Mouse (Mus musculus) liver, embryonic 14.5 days (tissue): Measurements from ENCODE around the gene Olfr549. TPM values are rescaled to one million over a fixed set of nuclear protein-coding genes. Genes with fewer than 3 reads are reported as not detected.

Experiments used
- ATAC-seq: fragments of 200-750 bp; cut with Nextera tagmentation; 2 replicates; pipeline ENCODE4 v1.8.0; 2017; ENCODE audit warnings: moderate number of reproducible peaks, mild to moderate bottlenecking, moderate library complexity; ENCODE audit not compliant: insufficient read depth
- DNase-seq, 3 experiments: peaks; one replicate each; pipeline ENCODE4 v3.0.0-alpha.2; 2012 to 2013; ENCODE audit warnings: low read depth in 3 of 3, low spot score in 3 of 3
- H3K27ac ChIP-seq: fragments of 300-500 bp; sonication (generic); 2 replicates; pipeline ENCODE4 v1.5.1; 2014; ENCODE audit warnings: moderate library complexity, mild to moderate bottlenecking, control low read depth, inconsistent platforms
- H3K27me3 ChIP-seq: fragments of 300-500 bp; sonication (generic); 2 replicates; pipeline ENCODE4 v1.6.1; 2014; ENCODE audit warnings: mild to moderate bottlenecking, low read length, moderate library complexity; ENCODE audit not compliant: control insufficient read depth, insufficient read depth
- H3K36me3 ChIP-seq: fragments of 300-500 bp; sonication (generic); replicated peaks from 2 replicates; pipeline ENCODE4 v1.6.1; 2014; ENCODE audit warnings: low read depth; ENCODE audit not compliant: control insufficient read depth, insufficient read depth
- H3K4me1 ChIP-seq, 2 experiments: fragments of 200-500 bp in 1 of 2; fragments of 300-500 bp in 1 of 2; sonication (generic) in 1 of 2; replicated peaks; 2 replicates each; pipeline ENCODE4 v1.6.1; 2012 to 2014; ENCODE audit warnings: antibody characterized with exemption in 1 of 2, inconsistent platforms in 1 of 2, low read length in 1 of 2; ENCODE audit not compliant: control insufficient read depth in 2 of 2, insufficient read depth in 2 of 2
- H3K4me2 ChIP-seq: fragments of 300-500 bp; sonication (generic); 2 replicates; pipeline ENCODE4 v1.6.1; 2014; ENCODE audit warnings: low read depth, mild to moderate bottlenecking, control low read depth, moderate library complexity
- H3K4me3 ChIP-seq, 2 experiments: fragments of 200-500 bp in 1 of 2; fragments of 300-500 bp in 1 of 2; sonication (generic) in 1 of 2; 2 replicates each; pipeline ENCODE4 v1.5.1; 2012 to 2014; ENCODE audit warnings: low read depth in 2 of 2, low read length in 2 of 2, mild to moderate bottlenecking in 2 of 2, control low read depth in 1 of 2, inconsistent platforms in 1 of 2, moderate library complexity in 1 of 2; ENCODE audit not compliant: insufficient read depth in 1 of 2
- H3K9ac ChIP-seq: fragments of 300-500 bp; sonication (generic); replicated peaks from 2 replicates; pipeline ENCODE4 v1.6.1; 2014; ENCODE audit warnings: mild to moderate bottlenecking, control low read depth, moderate library complexity
- H3K9me3 ChIP-seq: fragments of 300-500 bp; sonication (generic); 2 replicates; pipeline ENCODE4 v1.6.1; 2016; ENCODE audit warnings: low read length, mixed read lengths; ENCODE audit not compliant: control insufficient read depth
- CTCF ChIP-seq: IDR thresholded peaks from 2 replicates; pipeline ENCODE4 v1.5.1; 2016; ENCODE audit warnings: antibody characterized with exemption, low read depth, control low read depth
- EP300 ChIP-seq: IDR thresholded peaks from 2 replicates; pipeline ENCODE4 v1.6.1; 2016; ENCODE audit warnings: antibody characterized with exemption, low read depth
- WGBS: fragments of 180-500 bp; shearing (Covaris S2); extraction: QIAGEN DNeasy Blood & Tissue Kit; methylation state at CpG from one replicate; pipeline ENCODE4 v1.1.7; 2014; ENCODE audit not compliant: insufficient replicate concordance; 5-methylcytosine and 5-hydroxymethylcytosine counted together
- polyA plus RNA-seq, 2 experiments: library from polyadenylated mRNA; depleted of rRNA in 1 of 2; stranded (reverse) in 1 of 2; unstranded in 1 of 2; fragments of >200 nt; fragmentation: Nextera tagmentation in 1 of 2; extraction: Ambion mirVana in 1 of 2; gene quantifications; 2 replicates each; pipeline versions ENCODE4 v1.2.1 to v1.2.3; 2012 to 2014

Gene Olfr549
- polyA plus RNA-seq, 2 experiments: not detected

- Histone ChIP-seq H3K4me2 (no peak overlapping the region), H3K4me3 (no peak overlapping the region), H3K36me3 (no peaks in the 10 kb centered on the region), H3K27ac (no peak overlapping the region), H3K4me1 (no peaks in the 10 kb centered on the region), H3K27me3 (no peaks in the 10 kb centered on the region), H3K9me3 (no peaks in the 10 kb centered on the region), H3K9ac (no peak overlapping the region)
- 60% methylated on average over 3 of the region's 3 CpGs for WGBS
- DNase-seq (no peak), ATAC-seq (no peak)
- no peak for TF ChIP-seq EP300
- no peak for TF ChIP-seq CTCF
Observed at GRCm38 (mm10) chr7:102573174-102573830, 23.6 kb downstream of the Olfr549 start.

DNA sequence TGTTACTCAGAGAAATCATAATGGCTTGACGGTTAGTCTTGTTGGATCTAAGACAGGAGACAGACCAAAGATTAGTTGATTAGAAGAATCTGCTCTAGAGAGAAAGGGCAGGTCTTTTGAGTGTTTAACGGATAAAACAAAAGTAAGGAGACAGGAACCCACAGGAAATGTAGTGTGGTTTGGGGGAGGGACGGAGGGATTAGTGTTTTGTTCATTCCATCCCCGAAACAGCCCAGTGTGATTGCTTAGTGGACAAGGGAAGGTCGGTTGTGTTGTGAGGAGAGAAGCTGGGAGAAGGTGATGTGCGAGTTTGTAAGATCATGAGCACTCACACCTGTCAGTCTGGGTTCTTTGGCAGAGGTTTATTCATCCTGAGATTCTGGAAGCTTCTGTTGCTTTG is 26.3 kb downstream of the Olfr549 start:
- ATAC-seq (no peak), DNase-seq (no peak)
- 9% methylated on average over 6 of the region's 6 CpGs for WGBS
- H3K9ac ChIP-seq: no peak overlapping the region
- H3K4me3 ChIP-seq: no peak overlapping the region
- no peaks in the 10 kb centered on the region for H3K36me3 ChIP-seq
- no peaks in the 10 kb centered on the region for H3K9me3 ChIP-seq
- no peaks in the 10 kb centered on the region for H3K4me1 ChIP-seq
- H3K4me2 ChIP-seq: no peak overlapping the region
- H3K27me3 ChIP-seq: no peaks in the 10 kb centered on the region
- no peak for TF ChIP-seq CTCF
- no peak for TF ChIP-seq EP300
- H3K27ac ChIP-seq: no peak overlapping the region

DNA sequence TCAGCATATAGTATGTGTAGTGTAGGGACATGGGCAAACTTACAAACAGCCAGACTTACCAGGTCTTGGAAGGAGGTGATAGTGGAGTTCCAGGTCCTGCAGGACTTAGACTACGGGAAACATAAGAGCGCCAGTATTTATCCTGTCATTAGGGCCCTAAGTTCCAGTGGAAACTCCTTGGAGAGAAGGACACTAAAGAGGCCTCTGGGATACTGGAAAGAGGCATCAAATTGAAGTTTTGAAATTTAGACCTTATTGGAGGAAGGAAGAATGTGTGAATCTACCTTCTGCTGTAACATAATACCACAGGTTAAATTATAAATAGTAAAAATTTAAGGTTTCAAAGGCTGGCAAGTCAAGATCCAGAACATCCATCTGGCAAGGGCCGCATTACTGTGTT is 42.1 kb downstream of the Olfr549 start, which contains the start of gene Olfr551:
Gene Olfr551, minus strand, starts transcription at position 101 of the 400 bp plus-strand sequence.
- no peaks in the 10 kb centered on the region for H3K9me3 ChIP-seq
- no peak within 1 kb of the TSS for H3K4me3 ChIP-seq
- WGBS: 73% methylated on average over 3 of the region's 3 CpGs
- no peak within 1 kb of the TSS for H3K4me2 ChIP-seq
- no peaks in the 10 kb centered on the region for H3K27me3 ChIP-seq
- H3K4me1 ChIP-seq: no peaks in the 10 kb centered on the region
- TF ChIP-seq CTCF (no peak), EP300 (no peak)
- no peak within 1 kb of the TSS for H3K27ac ChIP-seq
- H3K36me3 ChIP-seq: no peaks in the 10 kb centered on the region
- H3K9ac ChIP-seq: no peak within 1 kb of the TSS
- no peak for DNase-seq
- no peak for ATAC-seq

DNA sequence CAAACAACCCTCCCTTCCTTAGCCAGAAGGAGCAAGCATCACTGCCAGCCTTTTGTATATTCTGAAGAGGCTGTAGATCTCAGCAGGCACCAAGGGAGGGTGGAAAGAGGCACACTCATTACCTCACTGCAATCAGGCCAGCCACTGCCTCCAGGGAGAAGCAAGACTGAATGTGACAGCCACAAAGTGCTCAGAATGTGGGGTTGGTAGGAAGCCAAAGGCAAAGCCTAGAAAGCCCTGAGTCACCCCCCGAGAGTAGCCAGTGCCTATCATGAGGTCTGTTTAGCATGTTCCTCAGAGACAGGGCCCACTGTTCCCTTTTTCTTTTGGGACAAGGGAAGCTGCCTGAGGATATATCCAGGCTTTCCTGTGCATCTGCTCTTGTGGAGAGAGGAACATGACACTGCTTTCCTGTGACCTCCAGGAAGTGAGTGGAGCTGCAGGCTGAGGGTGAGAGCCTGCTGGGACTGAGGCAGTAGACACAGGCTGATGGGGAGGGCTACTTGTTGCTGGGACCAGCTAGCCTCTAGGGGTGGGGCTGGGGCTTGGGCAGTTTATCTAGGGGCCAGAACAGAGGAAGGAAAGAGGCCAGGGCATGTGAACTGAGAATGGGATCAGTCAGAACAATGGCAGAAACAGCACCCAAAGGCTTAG is 47.8 kb downstream of the Olfr549 start, which contains the start of gene Olfr552:
Gene Olfr552, plus strand, starts transcription at position 393 of the 654 bp plus-strand sequence.
- Histone ChIP-seq H3K36me3 (no peaks in the 10 kb centered on the region), H3K27ac (no peak within 1 kb of the TSS), H3K4me3 (no peak within 1 kb of the TSS), H3K27me3 (no peaks in the 10 kb centered on the region), H3K9me3 (no peaks in the 10 kb centered on the region), H3K4me1 (no peaks in the 10 kb centered on the region), H3K9ac (no peak within 1 kb of the TSS), H3K4me2 (no peak within 1 kb of the TSS)
- DNase-seq (no peak), ATAC-seq (no peak)
- 18% methylated on average over 1 of the region's 1 CpGs for WGBS
- TF ChIP-seq EP300 (no peak), CTCF (no peak)

Other genes starting within 250 kb of the Olfr549 start
- gene Rrm1, start 108.2 kb upstream of the Olfr549 start, polyA plus RNA-seq (2012; rRNA removed): 67.5 and 107 TPM in 2 replicates
- gene Rrm1, start 108.2 kb upstream of the Olfr549 start, polyA plus RNA-seq (2014; fragmentation: Nextera tagmentation; extraction: Ambion mirVana): 185 and 196 TPM in 2 replicates
- not detected in 2 replicates for gene Olfr543, start 68.2 kb upstream of the Olfr549 start, polyA plus RNA-seq (2012; rRNA removed)
- gene Olfr543, start 68.2 kb upstream of the Olfr549 start, polyA plus RNA-seq (2014; fragmentation: Nextera tagmentation; extraction: Ambion mirVana): 0.37 and 0.39 TPM in 2 replicates
- not detected in 2 replicates for gene Olfr544, start 61.6 kb upstream of the Olfr549 start, polyA plus RNA-seq (2012; rRNA removed)
- gene Olfr544, start 61.6 kb upstream of the Olfr549 start, polyA plus RNA-seq (2014; fragmentation: Nextera tagmentation; extraction: Ambion mirVana): 0.04 and 0.17 TPM in 2 replicates
- not detected in 2 replicates for gene Olfr545, start 50.3 kb upstream of the Olfr549 start, polyA plus RNA-seq (2012; rRNA removed)
- not detected in 2 replicates for gene Olfr545, start 50.3 kb upstream of the Olfr549 start, polyA plus RNA-seq (2014; fragmentation: Nextera tagmentation; extraction: Ambion mirVana)
- not detected in 2 replicates for gene Olfr547, start 15.1 kb upstream of the Olfr549 start, polyA plus RNA-seq (2012; rRNA removed)
- gene Olfr547, start 15.1 kb upstream of the Olfr549 start, polyA plus RNA-seq (2014; fragmentation: Nextera tagmentation; extraction: Ambion mirVana): not detected in 2 replicates
- not detected in 2 replicates for gene Olfr548-ps1, start 9.0 kb upstream of the Olfr549 start, polyA plus RNA-seq (2012; rRNA removed)
- not detected in 2 replicates for gene Olfr548-ps1, start 9.0 kb upstream of the Olfr549 start, polyA plus RNA-seq (2014; fragmentation: Nextera tagmentation; extraction: Ambion mirVana)
- gene Trim21, start 15.6 kb downstream of the Olfr549 start, polyA plus RNA-seq (2012; rRNA removed): 2.0 and 3.0 TPM in 2 replicates
- gene Trim21, start 15.6 kb downstream of the Olfr549 start, polyA plus RNA-seq (2014; fragmentation: Nextera tagmentation; extraction: Ambion mirVana): 0.45 and 0.58 TPM in 2 replicates
- gene Olfr550, start 21.6 kb downstream of the Olfr549 start, polyA plus RNA-seq (2012; rRNA removed): not detected in 2 replicates
- not detected in 2 replicates for gene Olfr550, start 21.6 kb downstream of the Olfr549 start, polyA plus RNA-seq (2014; fragmentation: Nextera tagmentation; extraction: Ambion mirVana)
- not detected in 2 replicates for gene Olfr551, start 42.0 kb downstream of the Olfr549 start, polyA plus RNA-seq (2012; rRNA removed)
- not detected in 2 replicates for gene Olfr551, start 42.0 kb downstream of the Olfr549 start, polyA plus RNA-seq (2014; fragmentation: Nextera tagmentation; extraction: Ambion mirVana)
- gene Olfr552, start 47.9 kb downstream of the Olfr549 start, polyA plus RNA-seq (2012; rRNA removed): not detected in 2 replicates
- gene Olfr552, start 47.9 kb downstream of the Olfr549 start, polyA plus RNA-seq (2014; fragmentation: Nextera tagmentation; extraction: Ambion mirVana): not detected in 2 replicates
- gene Olfr553, start 68.3 kb downstream of the Olfr549 start, polyA plus RNA-seq (2012; rRNA removed): not detected in 2 replicates
- not detected in 2 replicates for gene Olfr553, start 68.3 kb downstream of the Olfr549 start, polyA plus RNA-seq (2014; fragmentation: Nextera tagmentation; extraction: Ambion mirVana)
- gene Olfr554, start 88.6 kb downstream of the Olfr549 start, polyA plus RNA-seq (2012; rRNA removed): not detected in 2 replicates
- not detected in 2 replicates for gene Olfr554, start 88.6 kb downstream of the Olfr549 start, polyA plus RNA-seq (2014; fragmentation: Nextera tagmentation; extraction: Ambion mirVana)
- gene Olfr555, start 109.0 kb downstream of the Olfr549 start, polyA plus RNA-seq (2012; rRNA removed): not detected in 2 replicates
- not detected in 2 replicates for gene Olfr555, start 109.0 kb downstream of the Olfr549 start, polyA plus RNA-seq (2014; fragmentation: Nextera tagmentation; extraction: Ambion mirVana)
- not detected in 2 replicates for gene Olfr556, start 115.0 kb downstream of the Olfr549 start, polyA plus RNA-seq (2012; rRNA removed)
- not detected in 2 replicates for gene Olfr556, start 115.0 kb downstream of the Olfr549 start, polyA plus RNA-seq (2014; fragmentation: Nextera tagmentation; extraction: Ambion mirVana)
- gene Trim68, start 137.5 kb downstream of the Olfr549 start, polyA plus RNA-seq (2012; rRNA removed): 1.8 and 2.3 TPM in 2 replicates
- gene Trim68, start 137.5 kb downstream of the Olfr549 start, polyA plus RNA-seq (2014; fragmentation: Nextera tagmentation; extraction: Ambion mirVana): 0.86 and 1.3 TPM in 2 replicates
- not detected in 2 replicates for gene Olfr557, start 146.0 kb downstream of the Olfr549 start, polyA plus RNA-seq (2012; rRNA removed)
- not detected in 2 replicates for gene Olfr557, start 146.0 kb downstream of the Olfr549 start, polyA plus RNA-seq (2014; fragmentation: Nextera tagmentation; extraction: Ambion mirVana)
- not detected in 2 replicates for gene Olfr558, start 152.3 kb downstream of the Olfr549 start, polyA plus RNA-seq (2012; rRNA removed)
- not detected in 2 replicates for gene Olfr558, start 152.3 kb downstream of the Olfr549 start, polyA plus RNA-seq (2014; fragmentation: Nextera tagmentation; extraction: Ambion mirVana)
- gene Olfr33, start 169.2 kb downstream of the Olfr549 start, polyA plus RNA-seq (2012; rRNA removed): not detected in 2 replicates
- not detected in 2 replicates for gene Olfr33, start 169.2 kb downstream of the Olfr549 start, polyA plus RNA-seq (2014; fragmentation: Nextera tagmentation; extraction: Ambion mirVana)
- not detected in 2 replicates for gene Olfr559, start 177.6 kb downstream of the Olfr549 start, polyA plus RNA-seq (2012; rRNA removed)
- not detected in 2 replicates for gene Olfr559, start 177.6 kb downstream of the Olfr549 start, polyA plus RNA-seq (2014; fragmentation: Nextera tagmentation; extraction: Ambion mirVana)
- gene Olfr560, start 209.5 kb downstream of the Olfr549 start, polyA plus RNA-seq (2012; rRNA removed): not detected in 2 replicates
- not detected in 2 replicates for gene Olfr560, start 209.5 kb downstream of the Olfr549 start, polyA plus RNA-seq (2014; fragmentation: Nextera tagmentation; extraction: Ambion mirVana)
- 0.02 TPM in 2 replicates for gene Olfr78, start 209.6 kb downstream of the Olfr549 start, polyA plus RNA-seq (2012; rRNA removed)
- not detected in 2 replicates for gene Olfr78, start 209.6 kb downstream of the Olfr549 start, polyA plus RNA-seq (2014; fragmentation: Nextera tagmentation; extraction: Ambion mirVana)
- not detected in 2 replicates for gene Olfr561, start 221.4 kb downstream of the Olfr549 start, polyA plus RNA-seq (2012; rRNA removed)
- gene Olfr561, start 221.4 kb downstream of the Olfr549 start, polyA plus RNA-seq (2014; fragmentation: Nextera tagmentation; extraction: Ambion mirVana): not detected in 2 replicates